Mouse (Mus musculus): ENCODE measurements at regions not wholly inside any gene's neighbourhood (a gene's known extent, or its start where the extent isn't known, plus 50 kb on each side); places are given as distances from the start of the nearest gene placed in this dataset.

- DNase-seq, result no peak
Observed at GRCm38 (mm10) chr12:80017376-80017929, 95.4 kb downstream of the Zfp36l1 start.

- no peak for DNase-seq
Observed at GRCm38 (mm10) chr12:80015938-80016337, 96.9 kb downstream of the Zfp36l1 start.

DNA sequence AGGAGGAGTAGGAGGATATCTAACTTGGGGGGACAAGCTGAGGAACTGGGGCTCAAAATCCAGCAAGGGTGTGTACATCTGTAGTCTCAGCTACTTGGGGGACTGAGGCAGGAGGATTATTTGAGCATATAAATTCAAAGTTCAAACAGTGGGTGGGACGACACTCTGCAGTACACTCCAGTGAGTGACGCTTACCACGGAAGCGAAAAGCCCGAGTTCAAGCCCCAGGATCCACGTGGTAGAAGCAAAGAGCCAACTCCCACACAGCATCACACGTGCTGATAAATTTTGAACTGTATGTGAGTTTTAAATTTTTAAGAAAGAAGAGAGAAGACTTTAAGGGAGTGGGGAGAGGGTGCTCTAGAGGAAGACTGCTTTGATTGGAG is 98.2 kb downstream of the Zfp36l1 start:
- no peak for DNase-seq

GRCm38 (mm10) chr12:80013904-80014597 is 98.8 kb downstream of the Zfp36l1 start:
- DNase-seq, result peak; percentile 36 to 40

DNA sequence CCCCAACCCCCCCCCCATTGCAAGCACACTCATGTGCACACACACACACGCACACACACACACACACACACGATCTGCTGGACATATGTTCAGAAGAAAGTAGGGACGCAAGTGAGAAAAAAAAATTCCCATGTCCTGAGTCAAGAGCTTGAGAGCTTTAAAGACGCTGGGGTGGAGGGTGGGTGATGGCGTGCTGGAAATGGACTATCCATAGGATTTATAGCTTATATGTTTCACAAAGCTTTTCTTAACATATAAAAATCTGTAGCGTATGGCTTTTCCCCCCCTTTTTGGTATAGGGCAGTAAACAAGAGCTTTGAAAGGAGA is 99.3 kb downstream of the Zfp36l1 start:
- DNase-seq, result no peak

DNA sequence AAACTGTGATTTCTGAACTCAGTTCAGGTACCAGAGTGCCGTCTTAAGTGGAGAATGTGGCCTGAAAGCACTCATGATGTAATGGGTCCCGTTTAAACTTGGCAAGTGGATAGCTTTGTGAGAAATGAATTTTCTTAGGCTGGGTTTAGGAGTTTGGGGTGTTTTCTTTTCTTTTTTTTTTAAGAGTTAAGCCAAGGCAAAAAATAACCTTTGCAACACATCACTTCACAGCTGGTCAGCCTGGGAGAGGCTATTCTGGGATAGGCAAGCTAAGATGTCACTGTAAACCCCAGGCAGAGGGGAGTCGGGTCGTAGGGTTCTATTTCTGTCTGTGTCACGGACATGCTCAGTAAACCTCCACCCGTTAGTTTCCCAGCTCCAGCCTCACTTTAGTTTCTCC is 100.9 kb downstream of the Zfp36l1 start:
- DNase-seq, result no peak

GRCm38 (mm10) chr12:80010947-80011346 is 101.9 kb downstream of the Zfp36l1 start:
- no peak for DNase-seq

GRCm38 (mm10) chr12:80010220-80010619 is 102.6 kb downstream of the Zfp36l1 start:
- no peak for DNase-seq

DNA sequence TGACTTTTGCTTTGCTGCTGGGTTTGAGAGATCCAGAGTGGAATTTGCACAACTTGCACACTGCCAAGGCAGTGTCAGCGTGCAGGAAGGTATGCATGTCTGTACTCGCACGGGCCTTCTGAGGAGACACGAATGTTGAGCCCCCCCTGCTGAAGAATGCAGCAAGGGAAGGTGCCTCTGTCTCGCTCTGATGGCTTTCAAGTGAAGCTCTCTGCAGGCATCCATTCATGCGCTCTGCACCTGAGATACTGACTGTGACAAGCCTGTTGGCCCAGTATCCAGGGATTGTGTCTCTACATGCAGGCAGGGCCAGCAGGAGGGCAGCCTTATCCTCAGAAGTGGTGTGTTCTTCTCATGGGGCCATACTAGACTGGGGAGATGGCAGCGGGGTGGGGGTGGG is 105.0 kb downstream of the Zfp36l1 start:
- DNase-seq, result no peak

DNA sequence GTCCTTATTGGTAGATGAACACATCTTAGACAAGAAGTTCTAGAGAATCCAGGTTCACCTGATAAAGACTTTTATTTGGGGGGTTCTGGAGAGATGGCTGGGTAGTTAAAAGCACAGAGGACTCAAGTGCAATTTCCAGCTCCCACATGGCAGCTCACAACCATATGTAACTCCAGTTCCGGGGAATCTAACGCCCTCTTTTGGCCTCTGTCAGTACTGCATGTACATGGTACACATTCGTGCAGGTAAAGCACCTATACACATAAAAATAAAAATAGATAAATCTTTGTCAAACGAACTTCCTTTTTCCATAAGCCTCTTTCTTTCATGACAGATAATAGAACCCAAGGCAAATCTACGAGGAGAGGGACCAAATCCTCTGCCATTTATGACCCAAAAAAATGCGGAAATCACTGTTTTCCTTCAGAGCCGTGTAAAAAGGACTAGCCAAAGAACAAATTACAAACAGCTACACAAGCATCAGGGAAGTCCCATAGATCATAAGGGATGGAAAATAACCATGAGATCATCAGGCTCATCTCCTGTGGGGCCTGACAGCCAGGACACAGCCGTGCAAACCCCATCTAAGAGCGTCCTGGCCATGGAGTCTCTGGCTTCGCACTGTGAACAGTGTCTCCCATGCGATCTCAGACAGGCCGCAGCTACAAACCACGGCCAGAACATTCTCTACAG is 107.4 kb downstream of the Zfp36l1 start:
- no peak for DNase-seq

GRCm38 (mm10) chr12:80004575-80004974 is 108.2 kb downstream of the Zfp36l1 start:
- no peak for DNase-seq

GRCm38 (mm10) chr12:80003486-80003885 is 109.3 kb downstream of the Zfp36l1 start:
- DNase-seq, result no peak

DNA sequence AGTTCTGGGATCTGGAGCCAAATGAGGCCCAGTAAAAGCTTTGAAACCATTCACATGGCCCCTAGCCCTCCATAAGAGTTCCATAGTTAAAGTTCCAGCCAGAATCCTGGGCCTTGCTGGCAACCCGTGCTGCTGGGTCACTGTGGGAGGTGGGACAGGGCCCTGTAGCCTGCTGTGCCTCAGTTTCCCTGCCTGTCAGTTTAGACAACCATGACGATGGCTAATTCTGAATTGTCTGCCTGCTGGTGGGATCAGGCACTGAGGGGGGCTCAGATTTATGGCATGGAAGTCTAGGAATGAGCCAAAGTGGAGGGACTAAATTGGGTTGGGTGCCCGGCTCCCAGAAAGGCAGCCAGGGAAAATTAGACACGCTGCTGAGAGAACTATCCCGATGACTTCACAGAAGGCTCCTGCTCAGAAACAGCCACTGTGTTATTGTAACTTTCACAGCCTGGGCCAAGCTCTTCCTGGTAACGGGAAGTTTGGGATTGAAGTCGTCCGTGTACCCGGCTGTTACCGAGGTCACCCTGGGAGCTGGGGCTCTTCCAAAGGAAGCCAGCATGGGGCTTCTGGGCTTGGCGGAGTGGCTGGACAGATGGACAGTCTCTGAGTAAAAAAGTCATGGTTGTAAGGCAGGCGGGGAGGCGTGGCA is 110.2 kb downstream of the Zfp36l1 start:
- no peak for DNase-seq

GRCm38 (mm10) chr12:80001794-80002193 is 111.0 kb downstream of the Zfp36l1 start:
- no peak for DNase-seq

DNA sequence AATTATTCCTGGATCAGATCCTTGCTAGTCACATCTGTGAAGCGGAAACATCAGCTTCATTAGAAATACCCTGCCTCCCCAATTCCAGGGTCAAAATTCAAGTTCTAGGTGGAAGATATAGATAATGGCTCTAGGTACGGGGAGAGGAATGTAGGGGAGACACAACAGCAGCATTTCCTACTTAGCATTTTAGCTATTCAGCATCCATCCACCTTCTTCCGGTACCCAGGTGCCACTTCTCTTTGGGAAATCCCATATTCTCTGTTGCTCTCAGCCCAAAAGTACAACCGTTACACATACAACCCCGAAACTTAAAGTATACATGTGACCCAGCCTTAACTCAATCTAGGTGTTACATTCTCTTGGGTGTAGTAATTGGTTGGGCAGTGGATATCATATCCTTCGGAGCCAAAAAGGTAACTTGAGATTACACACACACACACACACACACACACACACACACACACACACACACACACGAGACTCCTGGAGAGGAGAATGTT is 112.9 kb downstream of the Zfp36l1 start:
- DNase-seq, result no peak

- DNase-seq, result no peak
Observed at GRCm38 (mm10) chr12:79998788-79999187, 114.0 kb downstream of the Zfp36l1 start.

DNA sequence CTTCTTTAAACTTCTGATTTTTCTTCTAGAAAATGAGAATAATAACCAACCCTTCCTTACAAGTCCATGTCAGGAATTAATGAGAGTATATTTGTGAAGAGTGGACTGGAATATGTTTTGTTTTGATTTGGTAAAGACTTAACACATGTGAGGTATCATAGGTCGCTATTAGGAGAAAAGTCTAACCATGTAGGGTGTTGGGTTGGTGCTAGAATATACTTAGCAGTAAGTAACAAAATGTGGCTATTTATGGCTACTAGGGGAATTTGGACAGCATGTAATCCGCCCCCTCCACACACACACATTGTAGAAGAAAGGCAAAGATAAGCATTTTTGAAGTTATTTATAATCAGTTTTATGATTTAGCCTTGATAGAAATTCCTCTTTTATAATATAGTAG is 114.5 kb downstream of the Zfp36l1 start:
- DNase-seq, result no peak

DNA sequence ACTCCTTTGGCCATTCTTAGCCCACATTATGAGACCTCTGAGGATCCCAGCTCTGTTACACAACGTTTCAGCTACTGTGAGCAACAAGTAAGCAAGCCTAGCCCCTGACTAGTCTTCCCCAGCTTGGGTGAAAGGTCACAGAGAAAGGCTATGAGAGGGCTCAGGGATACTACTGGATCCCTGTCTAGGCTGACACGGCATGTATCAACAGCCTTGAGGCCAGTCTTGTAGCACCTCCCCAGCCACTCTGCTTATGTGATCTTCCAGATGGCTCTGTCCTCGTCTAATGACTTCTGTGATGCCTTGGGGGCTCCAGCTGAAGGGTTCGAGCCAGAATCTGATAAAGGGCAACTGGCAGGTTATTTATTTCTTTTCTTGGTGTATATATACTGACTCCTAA is 115.6 kb downstream of the Zfp36l1 start:
- DNase-seq, result no peak

GRCm38 (mm10) chr12:79995521-79996094 is 117.2 kb downstream of the Zfp36l1 start:
- DNase-seq, result no peak

- no peak for DNase-seq
Observed at GRCm38 (mm10) chr12:79993821-79994571, 118.8 kb downstream of the Zfp36l1 start.

DNA sequence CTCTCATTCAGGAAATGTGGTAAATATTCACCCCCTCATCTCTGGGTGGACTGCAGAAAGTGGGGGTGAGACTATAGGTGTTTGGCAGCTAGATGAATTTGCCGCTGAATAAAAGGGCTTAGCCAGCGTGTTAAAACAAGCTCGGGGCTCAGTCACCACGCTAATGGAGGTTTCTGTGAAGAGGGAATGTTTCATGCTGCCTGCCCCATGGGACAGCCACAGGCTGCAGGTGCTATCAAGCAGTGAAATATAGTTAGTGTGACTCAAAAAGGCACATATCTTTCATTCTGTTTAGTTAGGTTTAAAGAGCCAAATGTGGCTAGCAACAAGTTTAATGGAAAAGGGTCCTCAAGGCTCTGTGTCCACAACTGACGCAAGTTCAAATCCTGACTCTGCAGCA is 121.5 kb downstream of the Zfp36l1 start:
- DNase-seq, result no peak

DNA sequence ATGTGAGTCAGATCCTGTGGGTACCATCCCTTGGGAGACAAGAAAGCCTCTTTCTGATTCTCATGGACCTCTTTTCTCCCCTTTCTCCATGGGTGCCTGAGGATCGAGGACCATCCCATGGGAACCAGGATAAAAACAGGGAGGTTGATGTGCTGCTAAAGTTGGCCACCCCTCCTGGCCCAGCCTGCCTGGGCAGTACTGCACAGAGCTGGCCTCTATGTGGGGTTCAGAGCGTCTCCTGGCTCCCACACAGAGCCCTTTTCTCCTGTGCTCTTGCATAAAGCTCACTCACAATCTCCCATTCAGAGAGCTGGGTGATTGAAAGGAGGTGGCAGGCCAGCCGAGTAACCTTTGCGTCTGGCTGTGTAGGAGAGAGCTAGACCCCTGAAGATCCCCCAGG is 122.1 kb downstream of the Zfp36l1 start:
- peak in 1 of 2 experiments; percentile 32 for DNase-seq

Data from layer of hippocampus, postnatal 36 days (tissue).